Mouse (Mus musculus) liver, postnatal 0 days (tissue): ENCODE measurements at regions not wholly inside any gene's neighbourhood (a gene's known extent, or its start where the extent isn't known, plus 50 kb on each side); places are given as distances from the start of the nearest gene placed in this dataset.

Experiments used
- ATAC-seq: fragments of 200-750 bp; cut with Nextera tagmentation; 2 replicates; pipeline ENCODE4 v1.8.0; 2017; ENCODE audit warnings: mild to moderate bottlenecking, moderate library complexity
- DNase-seq: peaks from one replicate; pipeline ENCODE4 v3.0.0-alpha.2; 2016
- H3K27ac ChIP-seq: fragments of 300-500 bp; sonication (generic); 2 replicates; pipeline ENCODE4 v1.5.1; 2014; ENCODE audit warnings: antibody characterized with exemption, moderate library complexity, mild to moderate bottlenecking, low read depth
- H3K27me3 ChIP-seq: fragments of 300-500 bp; sonication (generic); 2 replicates; pipeline ENCODE4 v1.6.1; 2014; ENCODE audit warnings: low read length, control low read depth, mixed read lengths; ENCODE audit not compliant: insufficient read depth
- H3K36me3 ChIP-seq: fragments of 300-500 bp; sonication (generic); replicated peaks from 2 replicates; pipeline ENCODE4 v1.6.1; 2014; ENCODE audit warnings: mild to moderate bottlenecking, control low read depth, low read length, moderate library complexity, mixed read lengths; ENCODE audit not compliant: insufficient read depth
- H3K4me1 ChIP-seq: fragments of 300-500 bp; sonication (generic); 2 replicates; pipeline ENCODE4 v1.6.1; 2014; ENCODE audit warnings: antibody characterized with exemption, mild to moderate bottlenecking, control low read depth; ENCODE audit not compliant: insufficient read depth
- H3K4me2 ChIP-seq: fragments of 300-500 bp; sonication (generic); 2 replicates; pipeline ENCODE4 v1.6.1; 2014; ENCODE audit warnings: low read depth, mild to moderate bottlenecking, low read length, moderate library complexity, mixed read lengths
- H3K4me3 ChIP-seq: fragments of 300-500 bp; sonication (generic); 2 replicates; pipeline ENCODE4 v1.5.1; 2014; ENCODE audit warnings: low read depth, low read length
- H3K9ac ChIP-seq: fragments of 300-500 bp; sonication (generic); replicated peaks from 2 replicates; pipeline ENCODE4 v1.6.1; 2014; ENCODE audit warnings: mild to moderate bottlenecking, moderate library complexity
- H3K9me3 ChIP-seq: fragments of 300-500 bp; sonication (generic); 2 replicates; pipeline ENCODE4 v1.6.1; 2016; ENCODE audit warnings: mild to moderate bottlenecking, control low read depth, low read length, mixed read lengths
- CTCF ChIP-seq: sonication (generic); IDR thresholded peaks from 2 replicates; pipeline ENCODE4 v1.5.1; 2016; ENCODE audit warnings: antibody characterized with exemption, low read depth
- EP300 ChIP-seq: IDR thresholded peaks from 2 replicates; pipeline ENCODE4 v1.6.1; 2016; ENCODE audit warnings: antibody characterized with exemption, low read depth, mild to moderate bottlenecking
- WGBS: fragments of 180-500 bp; shearing (Covaris S2); extraction: QIAGEN DNeasy Blood & Tissue Kit; methylation state at CpG from one replicate; pipeline ENCODE4 v1.1.7; 2014; ENCODE audit not compliant: insufficient replicate concordance; 5-methylcytosine and 5-hydroxymethylcytosine counted together

DNA sequence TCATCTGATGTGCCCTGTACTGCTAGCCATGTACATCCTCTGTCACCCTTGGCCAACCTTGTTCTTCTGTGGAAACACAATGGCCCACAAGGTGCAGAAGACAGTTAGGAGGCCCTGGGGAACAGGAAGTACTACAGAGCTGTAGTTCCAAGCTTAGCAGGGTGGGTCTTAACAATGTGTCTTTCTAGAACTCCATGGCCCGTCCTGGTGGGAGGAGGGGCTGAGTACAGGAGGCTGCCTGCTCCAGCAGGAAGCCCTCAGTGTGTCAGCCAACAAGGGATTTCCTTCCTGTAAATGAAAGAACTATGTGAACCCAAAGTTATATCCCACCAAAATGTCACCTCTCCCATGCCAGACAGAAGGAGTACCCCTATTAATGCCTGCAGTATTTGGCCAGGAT, 190.4 kb downstream of the Gm10260 start:
- no peak for ATAC-seq
- TF ChIP-seq CTCF: no peak
- no peak for TF ChIP-seq EP300

DNA sequence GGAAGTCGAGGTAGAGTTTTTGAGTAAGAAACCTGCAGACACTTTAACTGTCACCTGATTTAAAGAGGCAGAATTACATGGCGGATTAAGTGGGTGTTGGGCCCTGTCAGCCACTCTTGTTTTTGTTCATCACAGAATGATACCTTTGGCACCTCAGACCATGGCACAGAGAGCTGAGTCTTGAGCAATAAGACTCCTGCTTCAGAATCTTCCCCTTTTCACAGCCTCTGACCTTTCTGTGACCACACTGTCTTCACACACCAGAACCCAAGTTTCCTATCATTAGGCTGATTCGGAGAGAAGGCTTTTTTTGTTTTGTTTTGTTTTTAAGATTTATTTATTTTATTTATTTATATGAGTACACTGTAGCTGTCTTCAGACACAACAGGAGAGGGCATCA, 192.8 kb downstream of the Gm10260 start:
- 58% methylated on average over 3 of the region's 3 CpGs for WGBS
- Histone ChIP-seq H3K9ac (no peak overlapping the region), H3K27me3 (no peaks in the 10 kb centered on the region), H3K4me2 (no peak overlapping the region), H3K27ac (no peak overlapping the region), H3K36me3 (no peaks in the 10 kb centered on the region), H3K4me3 (no peak overlapping the region), H3K9me3 (no peaks in the 10 kb centered on the region), H3K4me1 (peaks cover 3% of the 10 kb centered on the region; the same call in 1 of the 2 replicates)
- ATAC-seq: no peak
- TF ChIP-seq EP300 (no peak), CTCF (no peak)
- no peak for DNase-seq

More for the DNA sequence above, 190.4 kb downstream of the Gm10260 start:
- H3K27ac ChIP-seq: no peak overlapping the region
- no peak for DNase-seq
- H3K27me3 ChIP-seq: no peaks in the 10 kb centered on the region
- no peak overlapping the region for H3K4me3 ChIP-seq
- no peaks in the 10 kb centered on the region for H3K36me3 ChIP-seq
- H3K9me3 ChIP-seq: no peaks in the 10 kb centered on the region
- H3K9ac ChIP-seq: no peak overlapping the region
- no peak overlapping the region for H3K4me2 ChIP-seq
- H3K4me1 ChIP-seq: peaks cover 6% of the 10 kb centered on the region
- 38% methylated on average over 1 of the region's 1 CpGs for WGBS

- Histone ChIP-seq H3K36me3 (no peaks in the 10 kb centered on the region), H3K4me2 (no peak overlapping the region), H3K4me3 (no peak overlapping the region), H3K27ac (no peak overlapping the region), H3K9me3 (no peaks in the 10 kb centered on the region), H3K4me1 (no peaks in the 10 kb centered on the region), H3K9ac (no peak overlapping the region), H3K27me3 (no peaks in the 10 kb centered on the region)
- ATAC-seq (no peak), DNase-seq (no peak)
- no peak for TF ChIP-seq CTCF
- no peak for TF ChIP-seq EP300
- WGBS: 76% methylated on average over 7 of the region's 7 CpGs
Measured at GRCm38 (mm10) chr13:97566071-97566470, 194.4 kb downstream of the Gm10260 start.

DNA sequence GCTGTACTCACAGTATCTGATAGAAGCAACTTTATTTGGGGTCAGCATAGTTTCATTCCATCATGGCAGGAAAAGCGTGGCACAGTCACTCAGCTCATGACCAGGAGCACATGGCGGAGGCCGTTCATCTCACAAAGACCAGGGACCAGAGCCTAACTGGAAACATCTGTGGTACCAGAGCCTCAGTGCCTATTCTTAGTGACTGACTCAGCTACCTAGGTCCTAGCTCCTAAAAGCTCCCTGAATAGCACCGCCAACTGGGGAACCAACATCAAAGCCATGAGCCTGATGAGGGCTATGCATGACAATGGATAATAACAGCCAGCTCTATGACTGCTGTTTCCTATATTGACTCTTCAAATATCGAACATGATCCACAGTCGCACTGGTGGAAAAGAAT, 198.2 kb downstream of the Gm10260 start:
- H3K4me1 ChIP-seq: 0 out of 2 replicates have a peak, but pooled peaks cover 4% of the 10 kb centered on the region
- no peak overlapping the region for H3K9ac ChIP-seq
- no peak overlapping the region for H3K27ac ChIP-seq
- H3K4me2 ChIP-seq: no peak overlapping the region
- no peak for TF ChIP-seq EP300
- TF ChIP-seq CTCF: no peak
- WGBS: 75% methylated on average over 6 of the region's 6 CpGs
- H3K27me3 ChIP-seq: no peaks in the 10 kb centered on the region
- ATAC-seq (no peak), DNase-seq (no peak)
- no peak overlapping the region for H3K4me3 ChIP-seq
- no peaks in the 10 kb centered on the region for H3K36me3 ChIP-seq
- H3K9me3 ChIP-seq: no peaks in the 10 kb centered on the region

DNA sequence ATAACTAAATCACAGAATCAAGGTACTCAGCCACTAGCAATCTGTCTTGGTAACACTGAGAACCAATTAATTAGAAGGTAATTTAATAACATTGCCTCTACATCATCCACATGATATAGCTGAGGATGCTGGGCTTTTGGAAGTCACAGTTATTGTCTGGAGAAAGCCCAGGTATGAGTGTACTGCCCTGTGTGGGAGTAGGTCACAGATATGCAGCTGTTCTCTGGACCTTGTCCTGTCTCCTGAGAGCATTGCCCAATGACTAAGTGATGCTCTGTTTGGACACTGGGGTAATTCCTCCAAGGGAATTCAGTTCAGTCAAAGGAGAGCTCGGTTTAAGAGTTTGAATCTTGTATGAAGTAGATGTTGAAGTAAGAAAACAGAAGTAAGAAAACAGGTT, 199.6 kb downstream of the Gm10260 start:
- TF ChIP-seq CTCF (no peak), EP300 (no peak)
- Histone ChIP-seq H3K4me1 (0 out of 2 replicates have a peak, but pooled peaks cover 4% of the 10 kb centered on the region), H3K36me3 (no peaks in the 10 kb centered on the region), H3K27me3 (no peaks in the 10 kb centered on the region), H3K4me3 (no peak overlapping the region), H3K27ac (no peak overlapping the region), H3K9ac (no peak overlapping the region), H3K9me3 (no peaks in the 10 kb centered on the region), H3K4me2 (no peak overlapping the region)
- WGBS: 29% methylated on average over 1 of the region's 1 CpGs
- ATAC-seq (no peak), DNase-seq (no peak)

DNA sequence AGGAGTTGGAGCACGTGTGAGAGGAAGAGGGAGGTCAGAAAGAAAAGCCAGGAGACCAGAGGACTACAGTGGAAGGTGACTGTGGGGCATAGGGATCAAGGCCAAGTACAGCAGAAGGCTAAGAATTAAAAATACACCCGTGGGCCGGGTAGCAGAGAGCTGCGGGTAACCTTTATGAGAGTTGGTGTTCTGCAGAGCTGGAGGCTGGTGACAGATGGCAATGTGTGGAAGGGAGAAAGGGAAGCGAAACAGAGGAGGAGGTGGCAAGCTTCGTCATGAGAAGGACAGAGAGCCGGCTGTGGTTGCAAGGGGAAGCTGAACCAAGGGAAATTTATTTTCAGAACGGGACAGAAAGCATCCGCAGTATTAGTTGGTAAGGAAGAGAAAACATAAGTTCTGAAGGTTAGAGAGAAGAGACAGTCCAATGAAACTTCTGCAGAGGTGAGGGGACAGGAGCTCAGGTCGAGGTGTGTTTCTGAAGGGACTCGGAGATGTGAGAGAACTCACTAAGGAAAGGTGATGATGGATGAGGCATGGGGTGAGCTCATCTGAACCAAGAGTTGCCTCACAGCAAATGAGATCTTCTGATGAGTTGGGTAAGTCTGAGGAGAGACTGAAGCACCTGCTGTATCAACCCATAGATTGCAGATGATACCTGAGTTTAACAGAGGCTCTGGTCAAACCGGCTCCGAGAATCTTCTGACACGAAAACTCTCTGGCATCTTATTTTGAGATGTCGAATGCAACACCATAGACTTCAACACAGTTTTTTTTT, 200.6 kb downstream of the Gm10260 start:
- no peaks in the 10 kb centered on the region for H3K36me3 ChIP-seq
- H3K9me3 ChIP-seq: no peaks in the 10 kb centered on the region
- TF ChIP-seq CTCF: no peak
- no peak for TF ChIP-seq EP300
- H3K27me3 ChIP-seq: no peaks in the 10 kb centered on the region
- H3K4me1 ChIP-seq: 0 out of 2 replicates have a peak, but pooled peaks cover 4% of the 10 kb centered on the region
- no peak for ATAC-seq
- no peak overlapping the region for H3K4me3 ChIP-seq
- no peak overlapping the region for H3K27ac ChIP-seq
- H3K9ac ChIP-seq: no peak overlapping the region
- WGBS: 47% methylated on average over 15 of the region's 15 CpGs
- peak; percentile 21 for DNase-seq
- H3K4me2 ChIP-seq: no peak overlapping the region
